Mouse (Mus musculus) liver, postnatal 0 days (tissue): ENCODE measurements at regions not wholly inside any gene's neighbourhood (a gene's known extent, or its start where the extent isn't known, plus 50 kb on each side); places are given as distances from the start of the nearest gene placed in this dataset.

Experiments
- CTCF ChIP-seq: sonication (generic); IDR thresholded peaks from 2 replicates; pipeline ENCODE4 v1.5.1; 2016; ENCODE audit warnings: antibody characterized with exemption, low read depth
- EP300 ChIP-seq: IDR thresholded peaks from 2 replicates; pipeline ENCODE4 v1.6.1; 2016; ENCODE audit warnings: antibody characterized with exemption, low read depth, mild to moderate bottlenecking

DNA sequence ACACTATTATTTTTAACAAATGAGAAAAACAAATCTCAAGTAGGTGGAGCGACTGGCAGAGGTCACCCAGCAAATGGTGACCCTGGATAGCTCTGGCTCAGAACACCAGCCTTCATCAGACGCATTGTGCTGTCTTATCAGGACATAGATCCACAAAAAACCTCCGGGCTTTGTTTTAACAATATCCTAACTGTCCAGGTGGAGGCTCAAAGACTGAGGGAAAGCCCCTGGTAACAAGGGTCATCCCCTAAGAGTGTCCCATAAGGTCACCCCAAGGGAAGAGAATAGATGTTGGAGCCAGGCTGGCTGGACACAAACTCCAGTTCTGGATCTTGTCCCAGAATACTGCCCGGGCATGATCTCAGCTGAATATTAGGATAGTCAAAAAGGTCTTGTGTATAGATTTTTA lies 56.6 kb downstream of the Rhob start:
- no peak for TF ChIP-seq CTCF
- no peak for TF ChIP-seq EP300
